Mouse (Mus musculus) midbrain, postnatal 0 days (tissue): ENCODE data around the gene Cabp7. TPM values are rescaled to one million over a fixed set of nuclear protein-coding genes. Genes with fewer than 3 reads are reported as not detected.
A peak's percentile ranks its signal among the peaks of the same experiment; 100 is the strongest.

Source experiments
- ATAC-seq: fragments of 200-750 bp; cut with Nextera tagmentation; 2 replicates; pipeline ENCODE4 v1.8.0; 2017; ENCODE audit warnings: moderate number of reproducible peaks, mild to moderate bottlenecking, moderate TSS enrichment, moderate library complexity; ENCODE audit not compliant: low FRiP score
- DNase-seq: peaks from one replicate; pipeline ENCODE4 v3.0.0-alpha.2; 2015; ENCODE audit warnings: low spot score
- H3K27ac ChIP-seq: fragments of 300-500 bp; sonication (generic); 2 replicates; pipeline ENCODE4 v1.5.1; 2014; ENCODE audit warnings: low read depth, mild to moderate bottlenecking, low read length, mixed read lengths
- H3K27me3 ChIP-seq: fragments of 300-500 bp; sonication (generic); 2 replicates; pipeline ENCODE4 v1.6.1; 2014; ENCODE audit warnings: low read length, control low read depth, mixed read lengths; ENCODE audit not compliant: insufficient read depth
- H3K36me3 ChIP-seq: fragments of 300-500 bp; sonication (generic); 2 replicates; pipeline ENCODE4 v1.6.1; 2014; ENCODE audit warnings: low read length, control low read depth, mixed read lengths; ENCODE audit not compliant: insufficient read depth
- H3K4me1 ChIP-seq: fragments of 300-500 bp; sonication (generic); 2 replicates; pipeline ENCODE4 v1.6.1; 2014; ENCODE audit warnings: mild to moderate bottlenecking, control low read depth, antibody characterized with exemption, low read length, mixed read lengths; ENCODE audit not compliant: insufficient read depth
- H3K4me2 ChIP-seq: fragments of 300-500 bp; sonication (generic); 2 replicates; pipeline ENCODE4 v1.6.1; 2014; ENCODE audit warnings: low read depth, mild to moderate bottlenecking, low read length, mixed read lengths; ENCODE audit not compliant: poor library complexity, severe bottlenecking
- H3K4me3 ChIP-seq: fragments of 300-500 bp; sonication (generic); 2 replicates; pipeline ENCODE4 v1.5.1; 2014; ENCODE audit warnings: low read depth, mild to moderate bottlenecking, low read length, moderate library complexity
- H3K9ac ChIP-seq: fragments of 300-500 bp; sonication (generic); replicated peaks from 2 replicates; pipeline ENCODE4 v1.6.1; 2014; ENCODE audit warnings: mild to moderate bottlenecking, low read length, moderate library complexity, mixed read lengths; ENCODE audit not compliant: poor library complexity, severe bottlenecking
- H3K9me3 ChIP-seq: fragments of 300-500 bp; sonication (generic); 2 replicates; pipeline ENCODE4 v1.6.1; 2016; ENCODE audit warnings: low read length, control low read depth
- CTCF ChIP-seq: IDR thresholded peaks from 2 replicates; pipeline ENCODE4 v1.5.1; 2016; ENCODE audit warnings: antibody characterized with exemption, mild to moderate bottlenecking
- WGBS: fragments of 180-500 bp; shearing (Covaris S2); extraction: QIAGEN DNeasy Blood & Tissue Kit; methylation state at CpG from one replicate; pipeline ENCODE4 v1.1.7; 2014; 5-methylcytosine and 5-hydroxymethylcytosine counted together
- polyA plus RNA-seq: library from polyadenylated mRNA; unstranded; fragments of >200 nt; fragmentation: Nextera tagmentation; extraction: Ambion mirVana; gene quantifications from 2 replicates; pipeline ENCODE4 v1.2.1, GENCODE M21; 2015
- total RNA-seq: library from RNA; depleted of rRNA; stranded (reverse); fragments of >200 nt; gene quantifications from 2 replicates; pipeline ENCODE4 v1.2.3, GENCODE M21; 2014

Cabp7 gene
- total and polyA plus RNA-seq, 2 experiments from 2014 or later = 1.8 to 15.7 TPM

DNA sequence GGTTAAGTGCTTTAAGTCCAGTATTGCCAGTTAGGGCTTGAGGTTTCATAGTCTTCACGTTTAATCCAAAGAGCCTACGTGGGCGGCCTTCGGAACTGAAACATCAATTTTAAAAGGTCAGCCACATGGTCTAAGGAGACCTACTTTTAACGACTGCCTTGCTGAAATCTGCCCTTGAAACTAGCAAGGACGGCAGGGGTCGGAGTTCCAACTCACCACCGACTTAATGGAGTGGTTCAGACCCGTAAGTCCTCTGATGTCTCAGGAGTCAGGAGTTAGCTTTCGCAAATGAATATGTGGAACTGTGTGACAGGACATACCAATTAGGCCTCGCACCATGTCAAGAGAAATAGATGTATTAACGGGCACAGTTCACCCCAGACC lies 42.9 kb downstream of the Cabp7 start:
- DNase-seq = no peak
- no peaks in the 10 kb centered on the region for H3K9me3 ChIP-seq
- H3K27ac ChIP-seq = peak overlapping the region; percentile 74
- H3K27me3 ChIP-seq = no peaks in the 10 kb centered on the region
- H3K9ac ChIP-seq = peak overlapping the region; percentile 90
- peak overlapping the region; percentile 91 for H3K4me2 ChIP-seq
- peak overlapping the region; percentile 80 for H3K4me3 ChIP-seq
- WGBS = 6% methylated on average over 12 of the region's 12 CpGs
- H3K4me1 ChIP-seq = 0 out of 2 replicates have a peak, but pooled peaks cover 6% of the 10 kb centered on the region
- H3K36me3 ChIP-seq = 0 out of 2 replicates have a peak, but pooled peaks cover 3% of the 10 kb centered on the region
- ATAC-seq = no peak
- peak; percentile 17 for TF ChIP-seq CTCF

- Histone ChIP-seq H3K36me3 (0 out of 2 replicates have a peak, but pooled peaks cover 3% of the 10 kb centered on the region), H3K27me3 (no peaks in the 10 kb centered on the region), H3K4me3 (no peak overlapping the region), H3K9ac (no peak overlapping the region), H3K4me2 (no peak overlapping the region), H3K27ac (no peak overlapping the region), H3K4me1 (0 out of 2 replicates have a peak, but pooled peaks cover 6% of the 10 kb centered on the region), H3K9me3 (no peaks in the 10 kb centered on the region)
- DNase-seq = no peak
- WGBS = 88% methylated on average over 8 of the region's 8 CpGs
- no peak for TF ChIP-seq CTCF
- no peak for ATAC-seq
These were observed 45.9 kb downstream of the Cabp7 start for GRCm38 (mm10) chr11:4700726-4701125.

DNA sequence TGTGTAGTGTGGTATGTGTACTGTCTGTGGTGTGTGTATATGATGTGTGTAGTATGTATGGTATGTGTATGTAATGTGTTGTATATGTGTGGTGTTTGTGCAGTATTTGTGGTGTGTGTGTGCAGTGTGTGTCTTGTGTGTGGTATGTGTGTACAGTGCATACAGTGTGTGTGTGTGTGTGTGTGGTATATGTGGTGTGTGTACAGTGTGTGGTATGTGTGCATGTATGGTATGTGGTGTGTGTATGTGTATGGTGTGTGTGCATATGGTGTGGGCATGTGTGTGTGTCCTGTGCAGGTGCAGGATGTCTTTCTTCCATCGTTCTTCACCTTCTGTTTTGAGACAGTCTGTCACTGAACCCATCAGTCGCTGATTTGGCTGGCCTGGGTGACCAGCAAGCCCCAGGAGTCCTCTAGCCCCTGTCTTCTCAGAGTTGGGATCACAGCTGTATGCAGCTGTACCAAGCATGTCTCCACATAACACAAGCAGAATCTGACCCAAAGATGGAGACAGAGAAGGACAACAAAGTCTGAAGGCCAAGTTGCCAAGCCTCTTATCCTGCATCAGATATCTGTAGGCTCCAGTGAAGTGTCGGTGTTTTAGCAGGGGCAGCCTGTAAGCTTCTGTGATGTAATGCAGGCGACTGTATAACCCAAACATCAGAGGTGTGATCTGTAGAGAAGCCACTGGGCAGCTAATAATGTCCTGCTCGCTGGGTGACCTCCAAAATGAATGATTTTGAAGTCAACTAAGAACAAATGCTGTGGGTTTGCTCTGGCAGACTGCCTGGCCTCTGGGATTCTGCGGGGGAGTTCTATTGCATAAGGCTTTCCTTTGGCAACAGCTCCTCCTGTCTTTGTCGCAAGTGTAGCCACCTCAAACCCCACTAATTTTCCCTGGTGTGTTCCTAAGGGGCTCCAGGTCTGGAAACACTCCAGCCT lies 49.3 kb downstream of the Cabp7 start:
- Histone ChIP-seq H3K9me3 (no peaks in the 10 kb centered on the region), H3K4me2 (no peak overlapping the region), H3K4me3 (no peak overlapping the region), H3K27ac (no peak overlapping the region), H3K36me3 (0 out of 2 replicates have a peak, but pooled peaks cover 3% of the 10 kb centered on the region), H3K9ac (no peak overlapping the region), H3K4me1 (no peaks in the 10 kb centered on the region), H3K27me3 (no peaks in the 10 kb centered on the region)
- DNase-seq (peak; percentile 47), ATAC-seq (no peak)
- TF ChIP-seq CTCF = peak; percentile 42
- WGBS = 59% methylated on average over 7 of the region's 7 CpGs

- H3K27me3 ChIP-seq = no peaks in the 10 kb centered on the region
- no peak overlapping the region for H3K27ac ChIP-seq
- no peak for TF ChIP-seq CTCF
- WGBS = 72% methylated on average over 11 of the region's 11 CpGs
- H3K4me2 ChIP-seq = no peak overlapping the region
- no peaks in the 10 kb centered on the region for H3K4me1 ChIP-seq
- no peaks in the 10 kb centered on the region for H3K9me3 ChIP-seq
- H3K9ac ChIP-seq = no peak overlapping the region
- no peak for ATAC-seq
- H3K4me3 ChIP-seq = no peak overlapping the region
- peak; percentile 15 for DNase-seq
- no peaks in the 10 kb centered on the region for H3K36me3 ChIP-seq
These were observed 54.4 kb downstream of the Cabp7 start for GRCm38 (mm10) chr11:4692162-4692561.

DNA sequence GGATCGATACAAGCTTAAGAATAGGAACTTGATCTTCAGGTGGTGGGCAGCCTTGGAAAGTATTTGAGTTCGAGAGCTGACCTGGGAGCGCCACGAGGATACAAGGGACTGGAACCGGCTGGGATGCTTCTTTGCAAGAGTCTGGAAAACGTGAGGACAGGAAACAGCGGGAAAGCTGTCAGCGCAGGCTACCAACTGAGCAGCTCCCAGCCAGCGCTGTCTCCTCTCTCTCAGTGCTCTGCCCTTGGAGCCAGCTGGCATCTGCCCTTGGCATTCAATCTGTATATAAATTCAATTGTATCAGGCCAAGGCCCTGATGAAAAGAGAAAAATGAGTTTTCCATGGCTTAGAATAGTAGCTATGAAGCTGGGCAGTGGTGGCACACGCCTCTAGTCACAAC lies 55.4 kb downstream of the Cabp7 start:
- 66% methylated on average over 10 of the region's 10 CpGs for WGBS
- no peak overlapping the region for H3K4me2 ChIP-seq
- no peaks in the 10 kb centered on the region for H3K27me3 ChIP-seq
- no peak overlapping the region for H3K27ac ChIP-seq
- DNase-seq (peak; percentile 44), ATAC-seq (no peak)
- no peak overlapping the region for H3K9ac ChIP-seq
- no peaks in the 10 kb centered on the region for H3K4me1 ChIP-seq
- no peak overlapping the region for H3K4me3 ChIP-seq
- H3K36me3 ChIP-seq = no peaks in the 10 kb centered on the region
- no peak for TF ChIP-seq CTCF
- no peaks in the 10 kb centered on the region for H3K9me3 ChIP-seq

DNA sequence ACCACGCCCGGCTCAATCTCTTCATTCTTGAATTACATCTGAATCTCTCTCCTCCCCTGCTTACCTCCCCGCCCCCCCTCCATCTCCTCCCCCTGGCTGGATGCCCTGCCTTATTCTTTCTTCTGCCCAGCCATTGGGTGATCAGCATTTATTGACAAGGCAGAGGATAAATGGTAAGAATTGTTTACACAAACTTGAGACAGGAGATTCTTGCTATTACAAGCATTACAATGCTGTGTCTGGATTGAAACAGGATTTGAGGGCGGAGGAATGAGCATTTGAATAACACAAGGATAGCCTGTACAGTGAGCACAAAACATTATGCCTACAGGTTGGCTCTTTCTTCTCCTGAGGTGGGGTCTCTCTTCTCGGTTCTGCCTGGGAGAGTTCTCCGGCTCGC lies 56.2 kb downstream of the Cabp7 start:
- no peak overlapping the region for H3K4me3 ChIP-seq
- H3K36me3 ChIP-seq = no peaks in the 10 kb centered on the region
- no peak overlapping the region for H3K9ac ChIP-seq
- no peak for TF ChIP-seq CTCF
- no peaks in the 10 kb centered on the region for H3K27me3 ChIP-seq
- no peak for ATAC-seq
- 84% methylated on average over 7 of the region's 7 CpGs for WGBS
- H3K9me3 ChIP-seq = no peaks in the 10 kb centered on the region
- no peak for DNase-seq
- H3K4me2 ChIP-seq = no peak overlapping the region
- H3K4me1 ChIP-seq = no peaks in the 10 kb centered on the region
- H3K27ac ChIP-seq = no peak overlapping the region
